Mouse (Mus musculus) adrenal gland, postnatal 36 days (tissue): Measurements from ENCODE around the gene Nfia. TPM values are rescaled to one million over a fixed set of nuclear protein-coding genes. Genes with fewer than 3 reads are reported as not detected.

Experiments
- DNase-seq, 2 experiments: peaks; one replicate each; pipeline ENCODE4 v3.0.0; 2021; ENCODE audit warnings: mixed read lengths in 1 of 2
- total RNA-seq, 2 experiments: library from RNA; stranded (reverse); gene quantifications; 2 replicates each; pipeline ENCODE4 v1.2.3; 2021

Nfia gene
- total RNA-seq, 2 experiments from 2014 or later: 124 to 204 TPM

- no peak for DNase-seq
Measured at GRCm38 (mm10) chr4:97766100-97766499, 6.4 kb upstream of the Nfia start.

GRCm38 (mm10) chr4:97767025-97767424 is 5.5 kb upstream of the Nfia start:
- DNase-seq: no peak

- DNase-seq: no peak
Measured at GRCm38 (mm10) chr4:97767516-97767915, 5.0 kb upstream of the Nfia start.

- no peak for DNase-seq
Measured at GRCm38 (mm10) chr4:97769861-97770260, 2.7 kb upstream of the Nfia start.

- no peak for DNase-seq
Measured at GRCm38 (mm10) chr4:97771426-97771825, 1.1 kb upstream of the Nfia start.

- DNase-seq: peak; percentile 99 to 100
Measured at GRCm38 (mm10) chr4:97772084-97772484, 450 bp upstream of the Nfia start.

GRCm38 (mm10) chr4:97773110-97773593 is 618 bp downstream of the Nfia start:
- peak; percentile 87 to 92 for DNase-seq

GRCm38 (mm10) chr4:97773791-97774190 is 1.3 kb downstream of the Nfia start:
- DNase-seq: no peak

GRCm38 (mm10) chr4:97774446-97774950 is 2.0 kb downstream of the Nfia start:
- no peak for DNase-seq

- DNase-seq: peak; percentile 86 to 90
Measured at GRCm38 (mm10) chr4:97775059-97775458, 2.5 kb downstream of the Nfia start.

GRCm38 (mm10) chr4:97775494-97776265 is 3.1 kb downstream of the Nfia start:
- peak in 1 of 2 experiments; percentile 27 for DNase-seq

GRCm38 (mm10) chr4:97776388-97777080 is 4.0 kb downstream of the Nfia start:
- peak in 1 of 2 experiments; percentile 38 for DNase-seq

- DNase-seq: peak; percentile 60 to 77
Measured at GRCm38 (mm10) chr4:97777081-97777705, 4.7 kb downstream of the Nfia start.

- peak; percentile 73 to 79 for DNase-seq
Measured at GRCm38 (mm10) chr4:97777706-97778176, 5.2 kb downstream of the Nfia start, which contains the start of gene E130114P18Rik. Gene E130114P18Rik, minus strand, starts transcription at chr4:97778078.

GRCm38 (mm10) chr4:97778211-97779002 is 5.9 kb downstream of the Nfia start:
- DNase-seq: peak; percentile 26 to 64

- no peak for DNase-seq
Measured at GRCm38 (mm10) chr4:97779003-97779930, 6.7 kb downstream of the Nfia start.

GRCm38 (mm10) chr4:97780024-97780423 is 7.5 kb downstream of the Nfia start:
- peak; percentile 44 to 65 for DNase-seq

GRCm38 (mm10) chr4:97780666-97781435 is 8.3 kb downstream of the Nfia start:
- DNase-seq: no peak

GRCm38 (mm10) chr4:97782069-97782468 is 9.5 kb downstream of the Nfia start:
- DNase-seq: no peak
